Comparison of ENCODE assay signal across 25 mouse cellular contexts in genomic region chr10:25589316-25589645, GRCm38 (mm10). TPM values are rescaled to one million over a fixed set of nuclear protein-coding genes. Genes with fewer than 3 reads are reported as not detected.
"Had no signal": no experiment of that assay in that cellular context is flagged by ENCODE, and none has a peak within 500 bp of the region (broad histone marks: within the 10 kb centered on the region; RNA-seq: fewer than 3 reads in every experiment).

No protein-coding gene starts in this region.

- H3K4me3 ChIP-seq: limb, embryonic 12.5 days; limb, embryonic 15.5 days; neural tube, embryonic 12.5 days; neural tube, embryonic 15.5 days had no signal

- DNase-seq: kidney, adult 8-10 months; left cerebral cortex, postnatal 4 days; liver, postnatal 0 days; lung, embryonic 14.5 days; right cerebral cortex, adult 18-20 months; right cerebral cortex, postnatal 14 days; right cerebral cortex, postnatal 4 days; thymus, adult 2 months; thymus, postnatal 14 days; thymus, postnatal 4 days had no signal

- H3K9ac ChIP-seq: limb, embryonic 12.5 days; limb, embryonic 15.5 days; liver, embryonic 14.5 days; liver, postnatal 0 days; lung, embryonic 14.5 days; neural tube, embryonic 12.5 days; neural tube, embryonic 15.5 days had no signal

- H3K4me2 ChIP-seq: limb, embryonic 12.5 days; limb, embryonic 15.5 days; liver, embryonic 11.5 days; lung, embryonic 14.5 days; neural tube, embryonic 12.5 days; neural tube, embryonic 15.5 days had no signal

- H3K27me3 ChIP-seq: limb, embryonic 12.5 days; limb, embryonic 15.5 days; neural tube, embryonic 12.5 days; neural tube, embryonic 15.5 days had no signal

- H3K9me3 ChIP-seq: limb, embryonic 12.5 days; limb, embryonic 15.5 days; neural tube, embryonic 12.5 days; neural tube, embryonic 15.5 days had no signal

- H3K36me3 ChIP-seq: limb, embryonic 12.5 days; limb, embryonic 15.5 days; neural tube, embryonic 12.5 days; neural tube, embryonic 15.5 days had no signal

- H3K27ac ChIP-seq: kidney, postnatal 0 days; limb, embryonic 12.5 days; limb, embryonic 15.5 days; liver, embryonic 14.5 days; macrophage; neural tube, embryonic 12.5 days; neural tube, embryonic 15.5 days; stomach, postnatal 0 days had no signal

- ATAC-seq: liver, postnatal 0 days; lung, postnatal 0 days had no signal

- H3K4me1 ChIP-seq: limb, embryonic 12.5 days; limb, embryonic 15.5 days; neural tube, embryonic 12.5 days; neural tube, embryonic 15.5 days had no signal

RNA-seq across cellular contexts. Expression of gene Smlr1, which starts 53.2 kb away (rescaled TPM):
- total RNA-seq: layer of hippocampus, adult 18-20 months; left cerebral cortex, adult 8-10 months; left cerebral cortex, postnatal 14 days; left cerebral cortex, postnatal 4 days; megakaryocyte, adult 5-6 weeks had no signal
- polyA plus RNA-seq: limb, embryonic 12.5 days; limb, embryonic 15.5 days; lung, embryonic 14.5 days; lung, postnatal 0 days; macrophage; neural tube, embryonic 12.5 days; neural tube, embryonic 15.5 days; stomach, embryonic 14.5 days; thymus, adult 2 months had no signal
